Mouse (Mus musculus): ENCODE measurements around the gene Ddx55. TPM values are rescaled to one million over a fixed set of nuclear protein-coding genes. Genes with fewer than 3 reads are reported as not detected.
"Not testable (repeated sequence)": the region's sequence is repeated elsewhere in the genome, so short reads cannot be mapped to it uniquely, and the experiment has no call there.

Ddx55 gene
- polyA plus RNA-seq, 1 experiment from 2014 or later = 5.8 TPM

- DNase-seq (ENCODE audit: low spot score) (no peak), ATAC-seq (ENCODE audit: low FRiP score, low TSS enrichment) (no peak)
- H3K9me3 ChIP-seq (ENCODE audit: control insufficient read depth, low read length) = no peaks in the 10 kb centered on the region
- H3K36me3 ChIP-seq (ENCODE audit: control insufficient read depth, insufficient read depth, low read length) = no peaks in the 10 kb centered on the region
- TF ChIP-seq CTCF (IDR thresholded peaks at IDR 0.05; ENCODE audit: low read depth) = no peak
- no peak for TF ChIP-seq EP300 (optimal IDR thresholded peaks at IDR 0.05)
- H3K4me1 ChIP-seq (replicated peaks; ENCODE audit: control insufficient read depth, insufficient read depth) = peaks cover 7% of the 10 kb centered on the region; the same call in 1 of the 2 replicates
- 85% methylated on average over 5 of the region's 5 CpGs for WGBS
- H3K4me3 ChIP-seq (ENCODE audit: low read depth, low read length) = no peak overlapping the region
- no peaks in the 10 kb centered on the region for H3K27me3 ChIP-seq (ENCODE audit: control insufficient read depth, insufficient read depth, low read length)
- H3K27ac ChIP-seq (replicated peaks) = no peak overlapping the region
- no peak overlapping the region for H3K9ac ChIP-seq (ENCODE audit: low read length)
- H3K4me2 ChIP-seq (replicated peaks; ENCODE audit: low read depth) = no peak overlapping the region
Observed at GRCm38 (mm10) chr5:124582515-124582914, 29.9 kb downstream of the Ddx55 start.

DNA sequence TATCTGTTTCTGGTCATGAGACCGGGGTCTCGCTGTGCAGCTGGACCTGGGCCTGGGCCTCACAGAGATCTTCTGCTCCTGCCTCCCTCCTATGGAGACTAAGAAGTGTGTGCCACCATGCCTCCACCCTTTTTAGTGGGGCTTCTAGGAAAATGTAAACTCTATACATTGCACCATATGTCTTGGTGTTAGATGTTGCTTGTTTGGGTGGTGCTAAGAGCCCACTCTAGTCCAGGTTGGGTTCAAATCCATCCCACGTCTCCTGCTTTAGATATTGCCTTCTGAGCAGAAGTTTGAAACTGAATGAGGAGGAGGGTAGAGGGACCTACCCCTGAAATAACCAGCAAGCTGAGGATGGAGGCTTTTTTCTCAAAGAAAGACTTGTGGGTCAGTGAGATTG is 40.1 kb downstream of the Ddx55 start:
- no peak overlapping the region for H3K4me2 ChIP-seq (replicated peaks; ENCODE audit: low read depth)
- no peak for DNase-seq (ENCODE audit: low spot score)
- H3K27ac ChIP-seq (replicated peaks) = no peak overlapping the region
- no peak for TF ChIP-seq EP300 (optimal IDR thresholded peaks at IDR 0.05)
- peaks cover 16% of the 10 kb centered on the region for H3K36me3 ChIP-seq (ENCODE audit: control insufficient read depth, insufficient read depth, low read length)
- no peaks in the 10 kb centered on the region for H3K9me3 ChIP-seq (ENCODE audit: control insufficient read depth, low read length)
- no peaks in the 10 kb centered on the region for H3K27me3 ChIP-seq (ENCODE audit: control insufficient read depth, insufficient read depth, low read length)
- H3K9ac ChIP-seq (ENCODE audit: low read length) = no peak overlapping the region
- ATAC-seq (ENCODE audit: low FRiP score, low TSS enrichment) = no peak
- no peak overlapping the region for H3K4me3 ChIP-seq (ENCODE audit: low read depth, low read length)
- no peaks in the 10 kb centered on the region for H3K4me1 ChIP-seq (replicated peaks; ENCODE audit: control insufficient read depth, insufficient read depth)
- WGBS = 94% methylated on average over 3 of the region's 3 CpGs

DNA sequence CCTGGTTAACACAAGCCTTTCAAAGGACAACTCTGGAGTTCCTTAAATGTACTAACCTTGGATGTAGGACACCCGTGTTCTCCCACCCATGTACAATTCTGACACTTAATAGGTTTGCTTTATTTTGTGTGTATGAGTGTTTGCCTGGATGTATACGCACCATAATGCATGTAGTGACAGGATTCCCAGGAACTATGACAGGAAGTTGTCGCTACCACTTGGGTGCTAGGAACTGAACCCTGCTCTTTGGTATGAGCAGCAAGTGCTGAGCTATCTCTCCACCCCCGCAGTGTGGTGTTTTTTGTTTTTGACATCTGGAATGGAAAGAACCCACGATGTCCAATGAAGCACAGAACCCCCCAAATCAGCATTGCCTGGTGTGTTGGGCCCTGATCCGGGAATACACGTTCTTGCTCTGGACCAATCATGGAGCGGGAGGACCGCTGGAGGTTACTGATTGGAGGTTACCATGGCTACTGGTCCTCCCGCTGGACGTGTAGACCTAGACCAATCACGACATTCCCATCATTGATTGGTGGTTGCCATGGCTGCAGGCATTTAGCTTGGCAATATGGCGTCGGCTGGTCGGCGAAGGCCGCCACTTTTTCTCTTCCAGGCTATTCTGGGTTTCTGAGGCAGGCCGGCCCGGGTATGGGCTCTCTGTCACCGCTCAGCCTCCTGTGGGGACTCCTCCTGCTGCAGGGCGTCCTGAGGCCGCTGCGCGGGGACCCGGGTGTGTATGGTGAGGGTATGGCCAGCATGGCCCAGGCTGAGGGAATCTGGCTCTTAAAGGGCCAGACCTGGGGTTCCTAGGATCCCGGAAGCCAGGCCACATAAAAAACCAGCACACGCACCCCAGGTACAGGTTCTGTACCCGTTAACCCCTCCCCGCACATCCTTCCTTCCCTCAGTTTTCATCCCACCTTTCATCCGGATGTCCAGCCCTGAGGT is 45.8 kb downstream of the Ddx55 start:
- no peak overlapping the region for H3K27ac ChIP-seq (replicated peaks)
- TF ChIP-seq EP300 (optimal IDR thresholded peaks at IDR 0.05) (no peak), CTCF (IDR thresholded peaks at IDR 0.05; ENCODE audit: low read depth) (no peak)
- DNase-seq (ENCODE audit: low spot score) (peak; percentile 93), ATAC-seq (ENCODE audit: low FRiP score, low TSS enrichment) (peak; percentile 99)
- 0 out of 2 replicates have a peak, but pooled peaks cover 2% of the 10 kb centered on the region for H3K4me1 ChIP-seq (replicated peaks; ENCODE audit: control insufficient read depth, insufficient read depth)
- peak overlapping the region; percentile 76 for H3K4me3 ChIP-seq (ENCODE audit: low read depth, low read length)
- peaks cover 10% of the 10 kb centered on the region for H3K36me3 ChIP-seq (ENCODE audit: control insufficient read depth, insufficient read depth, low read length)
- H3K9me3 ChIP-seq (ENCODE audit: control insufficient read depth, low read length) = no peaks in the 10 kb centered on the region
- 7% methylated on average over 30 of the region's 30 CpGs for WGBS
- no peaks in the 10 kb centered on the region for H3K27me3 ChIP-seq (ENCODE audit: control insufficient read depth, insufficient read depth, low read length)
- H3K9ac ChIP-seq (ENCODE audit: low read length) = peak overlapping the region; percentile 64
- H3K4me2 ChIP-seq (replicated peaks; ENCODE audit: low read depth) = peak overlapping the region; percentile 83

- H3K27ac ChIP-seq (replicated peaks); H3K4me3 ChIP-seq (ENCODE audit: low read depth, low read length); H3K9ac ChIP-seq (ENCODE audit: low read length); DNase-seq (ENCODE audit: low spot score); ATAC-seq (ENCODE audit: low FRiP score, low TSS enrichment); H3K9me3 ChIP-seq (ENCODE audit: control insufficient read depth, low read length); H3K36me3 ChIP-seq (ENCODE audit: control insufficient read depth, insufficient read depth, low read length); H3K4me2 ChIP-seq (replicated peaks; ENCODE audit: low read depth); H3K27me3 ChIP-seq (ENCODE audit: control insufficient read depth, insufficient read depth, low read length); H3K4me1 ChIP-seq (replicated peaks; ENCODE audit: control insufficient read depth, insufficient read depth): not testable (repeated sequence)
- WGBS = 51% methylated on average over 8 of the region's 8 CpGs
Observed at GRCm38 (mm10) chr5:124599726-124600125, 47.1 kb downstream of the Ddx55 start.

GRCm38 (mm10) chr5:124602349-124602748 is 49.7 kb downstream of the Ddx55 start:
- peak; percentile 63 for DNase-seq (ENCODE audit: low spot score)
- H3K27ac ChIP-seq (replicated peaks) = no peak overlapping the region
- H3K4me2 ChIP-seq (replicated peaks; ENCODE audit: low read depth) = no peak overlapping the region
- H3K4me1 ChIP-seq (replicated peaks; ENCODE audit: control insufficient read depth, insufficient read depth) = 0 out of 2 replicates have a peak, but pooled peaks cover 2% of the 10 kb centered on the region
- no peak for TF ChIP-seq EP300 (optimal IDR thresholded peaks at IDR 0.05)
- peak; percentile 78 for TF ChIP-seq CTCF (IDR thresholded peaks at IDR 0.05; ENCODE audit: low read depth)
- H3K9ac ChIP-seq (ENCODE audit: low read length) = no peak overlapping the region
- H3K27me3 ChIP-seq (ENCODE audit: control insufficient read depth, insufficient read depth, low read length) = no peaks in the 10 kb centered on the region
- H3K4me3 ChIP-seq (ENCODE audit: low read depth, low read length) = no peak overlapping the region
- ATAC-seq (ENCODE audit: low FRiP score, low TSS enrichment) = no peak
- no peaks in the 10 kb centered on the region for H3K9me3 ChIP-seq (ENCODE audit: control insufficient read depth, low read length)
- WGBS = 76% methylated on average over 5 of the region's 5 CpGs
- no peaks in the 10 kb centered on the region for H3K36me3 ChIP-seq (ENCODE audit: control insufficient read depth, insufficient read depth, low read length)

DNA sequence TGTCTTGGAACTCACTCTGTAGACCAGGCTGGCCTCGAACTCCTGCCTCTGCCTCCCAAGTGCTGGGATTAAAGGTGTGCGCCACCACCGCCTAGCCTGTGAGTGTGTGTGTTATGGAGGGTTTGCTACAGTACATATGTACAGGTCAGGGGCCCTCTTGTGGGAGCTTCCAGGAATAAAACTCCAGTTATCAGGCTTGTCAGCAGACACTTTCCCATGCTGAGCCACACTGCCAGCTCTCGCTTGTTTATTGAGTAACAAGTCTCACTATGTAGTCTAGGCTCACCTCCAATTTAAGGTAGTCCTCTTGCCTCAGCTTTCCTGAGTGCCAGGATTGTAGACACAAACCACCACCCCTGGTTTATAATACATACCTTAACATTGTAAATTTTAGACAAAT is 51.6 kb downstream of the Ddx55 start:
- Histone ChIP-seq H3K9me3 (ENCODE audit: control insufficient read depth, low read length) (no peaks in the 10 kb centered on the region), H3K27me3 (ENCODE audit: control insufficient read depth, insufficient read depth, low read length) (no peaks in the 10 kb centered on the region), H3K4me2 (replicated peaks; ENCODE audit: low read depth) (no peak overlapping the region), H3K4me3 (ENCODE audit: low read depth, low read length) (no peak overlapping the region), H3K4me1 (replicated peaks; ENCODE audit: control insufficient read depth, insufficient read depth) (no peaks in the 10 kb centered on the region), H3K9ac (ENCODE audit: low read length) (no peak overlapping the region), H3K36me3 (ENCODE audit: control insufficient read depth, insufficient read depth, low read length) (no peaks in the 10 kb centered on the region), H3K27ac (replicated peaks) (no peak overlapping the region)
- TF ChIP-seq EP300 (optimal IDR thresholded peaks at IDR 0.05) (no peak), CTCF (IDR thresholded peaks at IDR 0.05; ENCODE audit: low read depth) (no peak)
- DNase-seq (ENCODE audit: low spot score) = no peak
- ATAC-seq (ENCODE audit: low FRiP score, low TSS enrichment) = no peak
- 81% methylated on average over 4 of the region's 4 CpGs for WGBS

Measured in stomach, postnatal 0 days (tissue).